Mouse (Mus musculus) gastrocnemius, postnatal 10 days (tissue): ENCODE measurements around the gene A630089N07Rik. TPM values are rescaled to one million over a fixed set of nuclear protein-coding genes. Genes with fewer than 3 reads are reported as not detected.
"Not testable (repeated sequence)": the region's sequence is repeated elsewhere in the genome, so short reads cannot be mapped to it uniquely, and the experiment has no call there.

Source experiments
- DNase-seq: peaks from one replicate; pipeline ENCODE4 v3.0.0; 2021; ENCODE audit warnings: mixed read lengths
- long read RNA-seq, 2 experiments: library from polyadenylated mRNA; stranded (forward); transcript quantifications; one replicate each; pipeline ENCODE4 v2.0.0; 2021
- total RNA-seq, 2 experiments: library from RNA; stranded (reverse); gene quantifications; 2 replicates each; pipeline ENCODE4 v1.2.3; 2021

The A630089N07Rik gene
- 1 to 10 TPM; 4.6 to 7.8 TPM for total RNA-seq
- long read RNA-seq, experiment 1, partial matches to known transcripts = 1 of 1 reads
- long read RNA-seq, experiment 1, other reads (novel, unspliced or antisense) = 0 of 1 reads
- long read RNA-seq, experiment 2 = 0 reads

GRCm38 (mm10) chr16:98081889-98082818, at the start of gene A630089N07Rik:
TSS of gene A630089N07Rik (minus strand) at chr16:98082450.
- DNase-seq = peak; percentile 77

GRCm38 (mm10) chr16:98107109-98107508, 24.9 kb upstream of the A630089N07Rik start:
- no peak for DNase-seq

- not testable (repeated sequence) for DNase-seq
Observed at GRCm38 (mm10) chr16:98081550-98081888, 731 bp downstream of the A630089N07Rik start.

- not testable (repeated sequence) for DNase-seq
Observed at GRCm38 (mm10) chr16:98081140-98081539, 1.1 kb downstream of the A630089N07Rik start.

GRCm38 (mm10) chr16:98079382-98079781, 2.9 kb downstream of the A630089N07Rik start:
- not testable (repeated sequence) for DNase-seq

- no peak for DNase-seq
Observed at GRCm38 (mm10) chr16:98041676-98042075, 40.6 kb downstream of the A630089N07Rik start.

GRCm38 (mm10) chr16:98034971-98035370, 47.3 kb downstream of the A630089N07Rik start:
- DNase-seq = not testable (repeated sequence)

- not testable (repeated sequence) for DNase-seq
Observed at GRCm38 (mm10) chr16:98026186-98026585, 56.1 kb downstream of the A630089N07Rik start.

- DNase-seq = peak; percentile 5
Observed at GRCm38 (mm10) chr16:98022657-98023345, 59.4 kb downstream of the A630089N07Rik start.

GRCm38 (mm10) chr16:98022081-98022480, 60.2 kb downstream of the A630089N07Rik start:
- no peak for DNase-seq

- DNase-seq = not testable (repeated sequence)
Observed at GRCm38 (mm10) chr16:97997383-97997731, 84.9 kb downstream of the A630089N07Rik start.

- peak; percentile 74 for DNase-seq
Observed at GRCm38 (mm10) chr16:97996616-97997382, 85.5 kb downstream of the A630089N07Rik start, which contains the start of gene B230307C23Rik. TSS of gene B230307C23Rik (plus strand) at chr16:97997315.

- no peak for DNase-seq
Observed at GRCm38 (mm10) chr16:97995849-97996615, 86.2 kb downstream of the A630089N07Rik start.

- not testable (repeated sequence) for DNase-seq
Observed at GRCm38 (mm10) chr16:97992477-97992876, 89.8 kb downstream of the A630089N07Rik start.

GRCm38 (mm10) chr16:97991517-97991916, 90.7 kb downstream of the A630089N07Rik start:
- DNase-seq = no peak

- DNase-seq = no peak
Observed at GRCm38 (mm10) chr16:97984589-97984988, 97.7 kb downstream of the A630089N07Rik start.

GRCm38 (mm10) chr16:97981362-97981761, 100.9 kb downstream of the A630089N07Rik start:
- no peak for DNase-seq

- no peak for DNase-seq
Observed at GRCm38 (mm10) chr16:97977722-97978121, 104.5 kb downstream of the A630089N07Rik start.

- no peak for DNase-seq
Observed at GRCm38 (mm10) chr16:97977277-97977676, 105.0 kb downstream of the A630089N07Rik start.

GRCm38 (mm10) chr16:97963956-97964540, 118.2 kb downstream of the A630089N07Rik start:
- DNase-seq = no peak
